Mouse (Mus musculus): ENCODE measurements around the gene Ssx2ip. TPM values are rescaled to one million over a fixed set of nuclear protein-coding genes. Genes with fewer than 3 reads are reported as not detected.

Ssx2ip gene
- 29.8 and 35.8 TPM in 2 replicates for polyA plus RNA-seq (2016; fragmentation: Nextera tagmentation; extraction: Ambion mirVana)

DNA sequence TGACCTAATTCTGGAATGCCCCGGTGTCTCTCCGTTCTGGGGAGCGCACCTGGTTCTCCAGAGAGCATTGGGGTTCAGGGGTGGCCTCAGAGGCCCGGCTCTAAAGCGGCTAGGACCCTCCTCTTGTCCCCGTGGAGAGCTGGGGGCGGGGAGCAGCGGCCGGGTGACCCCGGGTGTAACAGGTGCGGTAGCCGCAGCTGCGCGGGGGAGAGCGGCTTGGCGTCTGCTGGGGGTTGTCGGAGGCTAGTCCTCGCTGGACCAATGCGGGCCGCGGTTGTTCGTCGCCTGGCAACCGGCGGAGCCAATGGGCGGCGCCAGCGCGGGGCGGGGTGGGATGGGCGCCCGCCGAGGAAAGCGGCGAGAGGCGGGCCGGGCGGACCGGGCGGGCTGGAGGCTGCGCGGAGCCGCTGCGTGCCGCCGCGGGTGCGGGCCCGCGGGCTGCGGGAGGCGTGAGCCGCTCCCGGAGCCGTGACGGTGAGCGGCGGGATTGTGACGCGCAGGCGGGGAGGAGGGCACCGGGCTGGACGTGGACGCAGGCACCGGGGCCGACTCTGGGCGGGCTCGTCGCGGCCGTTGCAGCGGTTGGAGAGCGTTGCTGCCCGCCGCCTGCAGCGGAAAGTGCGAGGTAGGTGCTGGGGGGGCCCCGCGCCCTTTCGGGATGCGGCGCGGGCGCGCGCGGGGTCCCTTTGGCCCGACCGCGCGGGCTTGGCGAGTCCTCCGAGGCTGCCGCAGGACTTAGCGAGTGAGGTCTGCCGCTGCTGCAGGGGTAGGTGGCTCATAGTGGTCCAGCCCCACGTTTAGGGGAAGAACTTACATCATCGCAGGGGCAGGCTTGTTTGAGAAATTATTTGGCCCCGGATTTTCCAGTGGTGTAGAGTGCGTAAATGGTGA, at the start of gene Ssx2ip:
TSS of gene Ssx2ip (plus strand) at position 332 of the 891 bp plus-strand sequence.
- H3K4me3 ChIP-seq, result peak within 1 kb of the TSS; percentile 98
- no peaks in the 10 kb centered on the region for H3K27me3 ChIP-seq (ENCODE audit: insufficient read depth, poor library complexity, severe bottlenecking)
- H3K4me1 ChIP-seq, result peaks cover 23% of the 10 kb centered on the region
- H3K9me3 ChIP-seq, result peaks cover 5% of the 10 kb centered on the region; the same call in 1 of the 2 replicates
- peak; percentile 97 for DNase-seq (ENCODE audit: low spot score)
- WGBS, result under 1% methylated on average over 99 of the region's 100 CpGs
- H3K36me3 ChIP-seq, result no peaks in the 10 kb centered on the region
- H3K27ac ChIP-seq, result peak within 1 kb of the TSS; percentile 95

DNA sequence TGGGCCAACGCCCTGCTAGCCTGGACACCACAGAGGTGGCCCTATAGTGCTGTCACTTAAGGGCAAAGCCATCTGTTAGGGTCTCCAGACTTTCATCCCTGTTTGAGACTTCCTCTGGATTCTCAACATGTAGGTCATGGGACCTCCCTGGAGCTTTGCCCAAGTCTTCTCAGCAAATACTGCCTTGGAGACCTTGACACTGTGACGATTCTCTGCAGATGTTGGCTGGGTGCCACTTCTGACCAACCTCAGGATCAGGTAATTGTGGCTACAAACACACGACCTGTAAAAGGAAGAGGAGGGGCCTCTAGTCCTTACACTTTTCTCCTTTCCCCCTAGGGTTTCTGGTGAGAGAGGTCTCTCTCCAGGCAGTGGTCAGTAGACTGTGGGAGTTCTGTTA, 49.3 kb upstream of the Ssx2ip start:
- no peak for DNase-seq (ENCODE audit: low spot score)
- H3K4me1 ChIP-seq, result no peaks in the 10 kb centered on the region
- no peaks in the 10 kb centered on the region for H3K36me3 ChIP-seq
- no peak overlapping the region for H3K4me3 ChIP-seq
- H3K27me3 ChIP-seq (ENCODE audit: insufficient read depth, poor library complexity, severe bottlenecking), result no peaks in the 10 kb centered on the region
- no peak overlapping the region for H3K27ac ChIP-seq
- WGBS, result 73% methylated on average over 3 of the region's 3 CpGs
- no peaks in the 10 kb centered on the region for H3K9me3 ChIP-seq

DNA sequence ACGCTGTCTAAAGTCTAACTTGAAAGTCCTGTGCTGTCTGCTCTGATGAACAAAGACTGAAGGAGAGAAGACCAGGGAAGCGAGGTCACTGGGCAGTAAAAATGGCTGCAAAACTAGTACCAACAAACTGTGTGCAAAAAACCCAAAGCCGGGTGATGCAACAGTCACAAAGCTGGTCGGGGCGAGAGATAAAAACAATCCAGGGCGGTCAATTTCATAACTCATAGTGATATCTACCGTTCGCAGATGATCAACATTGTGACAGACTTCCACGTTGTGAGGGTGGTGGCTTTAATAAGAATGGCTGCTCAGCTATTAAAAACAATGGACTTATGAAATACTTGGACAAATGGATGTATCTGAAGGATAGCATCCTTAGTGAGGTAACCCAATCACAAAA, 39.0 kb upstream of the Ssx2ip start:
- DNase-seq (ENCODE audit: low spot score), result peak; percentile 31
- Histone ChIP-seq H3K9me3 (no peaks in the 10 kb centered on the region), H3K27ac (no peak overlapping the region), H3K27me3 (ENCODE audit: insufficient read depth, poor library complexity, severe bottlenecking) (no peaks in the 10 kb centered on the region), H3K4me1 (no peaks in the 10 kb centered on the region), H3K36me3 (no peaks in the 10 kb centered on the region), H3K4me3 (no peak overlapping the region)
- 82% methylated on average over 9 of the region's 9 CpGs for WGBS

DNA sequence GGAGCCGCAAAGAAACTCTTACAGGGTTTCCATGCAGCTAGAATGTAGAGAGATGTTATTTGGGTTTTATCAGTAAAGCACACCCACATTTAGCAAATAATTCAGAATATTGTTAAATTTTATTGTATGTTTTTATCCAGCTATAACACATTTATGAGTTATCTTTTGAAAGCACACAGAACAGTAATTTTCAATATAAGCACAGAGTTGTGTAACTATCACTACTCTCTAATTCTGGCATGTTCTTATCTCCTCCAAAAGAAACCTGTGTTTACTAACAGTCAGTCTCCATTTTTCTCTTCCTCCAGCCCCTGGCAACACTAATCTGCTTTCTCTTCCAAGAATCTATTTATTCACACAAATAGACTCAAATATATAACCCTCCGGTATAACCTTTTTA, 37.4 kb upstream of the Ssx2ip start:
- WGBS, result 93% methylated on average over 2 of the region's 2 CpGs

DNA sequence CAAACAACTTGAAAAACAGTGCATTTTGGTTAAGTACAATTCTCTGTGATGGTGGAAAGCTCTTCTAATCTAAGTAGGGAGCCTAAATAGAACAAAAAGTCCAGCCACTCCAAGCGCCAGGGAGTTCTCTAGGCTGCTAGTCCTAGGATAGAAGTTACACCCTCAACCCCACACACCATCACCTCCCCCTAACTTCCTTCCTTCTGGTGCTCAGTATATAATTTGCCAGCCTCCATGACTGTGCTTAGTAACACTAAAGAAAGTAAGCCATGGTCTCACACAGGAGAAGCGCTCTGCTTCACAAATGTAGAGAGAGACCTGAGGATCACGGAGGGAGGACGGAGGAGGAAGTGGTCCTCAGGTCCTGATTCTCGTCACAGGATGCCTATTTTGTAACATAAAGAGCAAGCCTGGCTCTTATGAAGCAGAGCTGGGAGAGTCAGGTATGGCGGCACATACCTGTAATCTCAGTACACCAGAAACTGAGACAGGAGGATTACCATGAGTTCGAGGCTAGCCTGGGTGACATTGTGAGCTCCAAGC, 33.8 kb upstream of the Ssx2ip start:
- Histone ChIP-seq H3K27me3 (ENCODE audit: insufficient read depth, poor library complexity, severe bottlenecking) (no peaks in the 10 kb centered on the region), H3K4me3 (no peak overlapping the region)
- 90% methylated on average over 7 of the region's 7 CpGs for WGBS

More for the DNA sequence above, 37.4 kb upstream of the Ssx2ip start:
- no peak for DNase-seq (ENCODE audit: low spot score)
- Histone ChIP-seq H3K27ac (no peak overlapping the region), H3K4me3 (no peak overlapping the region), H3K36me3 (no peaks in the 10 kb centered on the region), H3K9me3 (no peaks in the 10 kb centered on the region), H3K4me1 (no peaks in the 10 kb centered on the region), H3K27me3 (ENCODE audit: insufficient read depth, poor library complexity, severe bottlenecking) (no peaks in the 10 kb centered on the region)

DNA sequence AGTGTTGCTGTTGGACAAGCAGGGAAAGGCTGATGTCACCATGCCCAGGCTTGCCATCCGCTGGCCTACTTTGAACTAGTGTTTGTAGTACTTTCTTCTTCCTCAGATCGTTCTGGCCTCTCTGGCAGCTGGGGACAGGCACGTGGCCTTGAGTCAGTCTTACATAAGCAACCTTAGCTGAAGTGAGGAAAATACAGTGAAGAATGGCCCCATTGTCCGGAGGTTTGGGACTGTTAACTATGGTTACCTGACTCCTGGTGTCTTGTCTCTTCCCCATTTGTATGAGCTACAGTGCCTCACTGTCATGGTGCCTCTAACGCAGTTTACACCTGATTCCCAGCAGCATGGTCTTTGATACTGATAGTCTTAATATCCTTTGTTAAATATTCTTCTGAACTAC, 33.2 kb upstream of the Ssx2ip start:
- WGBS, result 81% methylated on average over 5 of the region's 5 CpGs
- Histone ChIP-seq H3K4me1 (no peaks in the 10 kb centered on the region), H3K4me3 (no peak overlapping the region), H3K9me3 (no peaks in the 10 kb centered on the region), H3K27ac (no peak overlapping the region), H3K27me3 (ENCODE audit: insufficient read depth, poor library complexity, severe bottlenecking) (no peaks in the 10 kb centered on the region), H3K36me3 (no peaks in the 10 kb centered on the region)
- peak; percentile 60 for DNase-seq (ENCODE audit: low spot score)

More for the DNA sequence above, 33.8 kb upstream of the Ssx2ip start:
- no peaks in the 10 kb centered on the region for H3K4me1 ChIP-seq
- H3K27ac ChIP-seq, result no peak overlapping the region
- peak; percentile 57 for DNase-seq (ENCODE audit: low spot score)
- no peaks in the 10 kb centered on the region for H3K36me3 ChIP-seq
- H3K9me3 ChIP-seq, result no peaks in the 10 kb centered on the region

DNA sequence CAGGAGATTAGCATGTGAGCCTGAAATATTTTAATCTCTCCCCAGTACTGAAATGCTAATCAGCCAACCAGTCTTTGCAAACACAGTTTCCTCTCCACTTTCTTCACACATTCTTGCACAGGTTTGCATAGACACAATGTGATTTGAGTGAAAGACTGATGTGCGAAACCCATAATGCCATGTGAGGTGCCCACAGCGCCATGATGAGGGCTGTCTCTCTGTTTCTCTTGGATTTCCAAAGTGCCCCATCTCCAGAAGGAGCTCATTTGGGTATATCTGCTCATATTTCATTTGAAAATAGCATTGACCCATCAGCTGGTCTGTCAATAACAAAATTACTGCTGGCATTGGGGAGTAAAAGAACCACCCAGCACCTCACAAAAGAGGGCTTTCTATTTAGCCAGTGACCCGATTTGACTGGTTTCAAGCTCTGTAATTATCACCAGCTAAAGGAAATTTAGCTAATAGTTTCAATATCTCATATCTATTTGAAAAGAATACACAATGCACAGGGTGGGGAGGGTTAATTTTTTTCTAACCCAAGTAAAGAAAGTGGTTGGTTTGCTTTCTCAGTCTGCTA, 29.8 kb upstream of the Ssx2ip start:
- no peak overlapping the region for H3K27ac ChIP-seq
- H3K36me3 ChIP-seq, result no peaks in the 10 kb centered on the region
- H3K9me3 ChIP-seq, result no peaks in the 10 kb centered on the region
- peaks cover 10% of the 10 kb centered on the region; the same call in 1 of the 2 replicates for H3K4me1 ChIP-seq
- no peaks in the 10 kb centered on the region for H3K27me3 ChIP-seq (ENCODE audit: insufficient read depth, poor library complexity, severe bottlenecking)
- DNase-seq (ENCODE audit: low spot score), result peak; percentile 22
- H3K4me3 ChIP-seq, result no peak overlapping the region
- WGBS, result 87% methylated on average over 3 of the region's 3 CpGs

DNA sequence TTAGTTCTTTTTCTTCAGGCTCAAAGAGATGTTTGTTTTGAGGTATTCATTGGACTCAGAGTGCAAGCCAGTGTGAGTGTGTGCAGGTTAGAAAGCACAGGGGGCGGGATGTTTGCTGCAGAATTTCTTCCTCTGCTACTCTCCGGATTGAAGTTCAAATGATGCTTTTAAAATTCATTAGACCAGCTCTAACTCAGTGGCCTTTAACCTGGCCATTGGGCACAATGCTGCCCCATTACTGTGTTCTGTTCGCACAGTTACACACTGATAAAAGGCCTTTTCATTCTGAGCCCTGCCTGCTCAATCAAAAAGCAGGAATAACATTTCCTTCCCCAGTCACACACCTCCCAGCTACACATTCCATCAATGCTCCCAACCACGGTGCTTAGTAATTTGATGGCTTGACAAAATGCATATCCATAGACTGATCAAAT, 29.2 kb upstream of the Ssx2ip start:
- DNase-seq (ENCODE audit: low spot score), result peak; percentile 11
- H3K27ac ChIP-seq, result no peak overlapping the region
- H3K9me3 ChIP-seq, result no peaks in the 10 kb centered on the region
- no peaks in the 10 kb centered on the region for H3K36me3 ChIP-seq
- no peaks in the 10 kb centered on the region for H3K27me3 ChIP-seq (ENCODE audit: insufficient read depth, poor library complexity, severe bottlenecking)
- H3K4me1 ChIP-seq, result peaks cover 15% of the 10 kb centered on the region; the same call in 1 of the 2 replicates
- no peak overlapping the region for H3K4me3 ChIP-seq
- WGBS, result 74% methylated on average over 4 of the region's 4 CpGs

DNA sequence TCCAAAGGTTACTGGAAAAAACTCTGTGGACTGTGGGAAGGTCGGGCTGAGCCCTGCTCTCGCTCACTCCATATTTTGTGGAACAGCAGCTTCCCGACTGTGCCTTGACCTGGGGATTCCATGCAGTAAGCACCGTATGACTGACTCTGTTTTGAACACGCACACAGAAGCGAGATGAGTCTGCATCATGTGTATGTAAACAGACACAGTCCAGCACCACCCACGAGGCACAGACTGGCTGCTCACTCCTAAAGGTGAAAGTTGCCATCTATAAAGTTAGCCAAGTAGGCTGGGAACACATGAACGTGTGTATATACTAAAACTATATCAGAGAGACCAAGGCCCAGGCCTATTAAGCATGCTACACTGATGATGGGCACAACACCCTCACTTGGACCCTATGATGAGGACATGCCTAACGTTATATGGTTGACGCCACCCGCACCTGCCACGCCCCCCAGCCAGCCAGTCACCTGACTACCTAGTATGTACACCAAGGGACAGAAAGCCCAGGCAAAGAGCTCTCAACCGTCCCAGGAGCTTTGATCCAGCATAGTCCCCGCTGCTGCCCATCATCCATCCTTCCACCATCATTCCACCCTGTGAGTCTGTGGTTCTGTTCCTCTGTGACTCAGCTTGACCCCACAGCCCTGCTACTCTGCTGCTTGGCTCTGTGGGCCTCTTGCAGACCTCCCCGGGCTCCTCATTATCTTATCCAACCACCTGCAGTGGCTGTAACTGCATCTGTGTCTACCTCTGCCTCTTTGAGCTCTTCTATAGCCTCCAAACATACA, 27.9 kb upstream of the Ssx2ip start:
- peaks cover 16% of the 10 kb centered on the region; the same call in 1 of the 2 replicates for H3K4me1 ChIP-seq
- peak; percentile 87 for DNase-seq (ENCODE audit: low spot score)
- no peaks in the 10 kb centered on the region for H3K36me3 ChIP-seq
- H3K9me3 ChIP-seq, result no peaks in the 10 kb centered on the region
- WGBS, result 81% methylated on average over 15 of the region's 15 CpGs
- no peaks in the 10 kb centered on the region for H3K27me3 ChIP-seq (ENCODE audit: insufficient read depth, poor library complexity, severe bottlenecking)
- no peak overlapping the region for H3K4me3 ChIP-seq
- H3K27ac ChIP-seq, result no peak overlapping the region

DNA sequence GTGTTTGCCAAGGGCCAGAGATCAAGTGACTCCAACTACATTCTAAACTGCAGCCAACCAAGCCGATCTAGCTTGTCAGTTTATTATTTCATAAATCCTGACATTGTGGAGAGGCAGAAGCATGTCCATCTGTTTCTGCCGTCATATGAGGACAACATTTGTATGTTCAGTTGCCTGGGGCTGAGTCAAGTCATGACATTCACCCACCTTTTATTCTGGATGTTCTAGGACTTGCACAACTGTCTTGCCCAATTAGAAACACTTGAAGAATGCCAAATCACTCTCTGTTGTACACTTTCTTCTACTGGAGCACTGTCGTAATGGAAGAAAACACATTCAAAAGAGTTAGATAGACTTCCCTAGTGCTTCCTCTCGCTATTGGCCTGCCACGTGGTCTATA, 27.2 kb upstream of the Ssx2ip start:
- no peak overlapping the region for H3K4me3 ChIP-seq
- no peaks in the 10 kb centered on the region for H3K36me3 ChIP-seq
- no peak for DNase-seq (ENCODE audit: low spot score)
- no peaks in the 10 kb centered on the region for H3K27me3 ChIP-seq (ENCODE audit: insufficient read depth, poor library complexity, severe bottlenecking)
- no peaks in the 10 kb centered on the region for H3K9me3 ChIP-seq
- peaks cover 16% of the 10 kb centered on the region; the same call in 1 of the 2 replicates for H3K4me1 ChIP-seq
- 86% methylated on average over 5 of the region's 5 CpGs for WGBS
- no peak overlapping the region for H3K27ac ChIP-seq

DNA sequence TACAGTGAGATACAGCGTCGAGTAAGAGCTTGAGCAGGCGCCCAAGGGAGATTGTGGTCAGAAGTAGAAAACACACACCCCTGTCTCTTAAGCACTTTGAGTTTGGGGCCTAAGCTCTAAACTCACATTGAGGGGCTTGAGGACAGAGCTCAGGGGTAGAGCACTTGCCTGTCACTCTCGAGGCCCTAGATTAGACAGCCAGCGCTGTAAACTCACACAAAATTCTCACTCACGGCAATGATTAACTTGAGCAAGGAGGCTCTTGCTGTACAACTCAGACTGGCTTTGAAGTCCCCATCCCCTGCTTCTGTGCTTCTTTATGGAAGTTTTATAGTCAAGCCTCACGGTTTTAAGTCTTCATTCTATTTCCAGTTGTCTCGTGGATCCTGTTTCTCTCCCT, 25.7 kb upstream of the Ssx2ip start:
- peaks cover 16% of the 10 kb centered on the region; the same call in 1 of the 2 replicates for H3K4me1 ChIP-seq
- no peaks in the 10 kb centered on the region for H3K27me3 ChIP-seq (ENCODE audit: insufficient read depth, poor library complexity, severe bottlenecking)
- 57% methylated on average over 8 of the region's 8 CpGs for WGBS
- DNase-seq (ENCODE audit: low spot score), result peak; percentile 19
- H3K27ac ChIP-seq, result no peak overlapping the region
- H3K9me3 ChIP-seq, result no peaks in the 10 kb centered on the region; the same call in 1 of the 2 replicates
- no peaks in the 10 kb centered on the region for H3K36me3 ChIP-seq
- H3K4me3 ChIP-seq, result no peak overlapping the region

DNA sequence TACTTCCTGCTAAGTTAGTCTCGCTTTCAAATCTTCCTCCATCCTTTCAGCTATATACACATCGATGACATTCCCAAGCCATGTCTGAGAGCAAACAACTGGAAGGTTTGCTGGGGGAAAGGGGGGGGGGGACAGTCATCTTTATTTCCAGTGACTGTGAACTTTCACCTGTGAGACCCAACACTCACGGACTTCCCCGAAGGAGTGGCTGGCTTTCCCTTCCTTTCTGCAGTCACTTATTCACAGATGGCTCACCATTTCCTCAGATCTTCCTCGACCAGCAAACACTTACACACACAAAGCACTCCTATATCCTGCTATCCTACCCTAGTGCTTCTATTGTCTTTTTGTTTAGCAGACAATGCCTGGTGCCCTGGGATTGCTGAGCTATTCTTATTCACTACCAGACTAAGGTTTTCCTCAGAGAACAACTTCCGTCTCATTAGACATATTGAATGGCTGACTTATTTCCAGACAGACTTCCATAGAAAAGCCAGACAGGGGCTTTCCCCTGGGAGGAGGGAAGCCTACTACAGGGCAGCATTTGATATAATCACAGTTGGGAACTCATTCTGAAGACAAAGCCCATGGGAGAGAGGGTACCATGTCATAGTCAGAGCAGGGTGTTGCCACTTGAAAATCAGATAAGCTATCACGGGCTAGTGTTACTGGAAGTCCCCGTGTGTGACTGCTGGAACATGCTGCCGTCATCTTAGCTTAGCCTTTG, 24.5 kb upstream of the Ssx2ip start:
- DNase-seq (ENCODE audit: low spot score), result peak; percentile 75
- 49% methylated on average over 9 of the region's 9 CpGs for WGBS
- no peak overlapping the region for H3K4me3 ChIP-seq
- H3K27me3 ChIP-seq (ENCODE audit: insufficient read depth, poor library complexity, severe bottlenecking), result no peaks in the 10 kb centered on the region
- no peaks in the 10 kb centered on the region for H3K36me3 ChIP-seq
- peaks cover 16% of the 10 kb centered on the region; the same call in 1 of the 2 replicates for H3K4me1 ChIP-seq
- H3K27ac ChIP-seq, result no peak overlapping the region
- no peaks in the 10 kb centered on the region; the same call in 1 of the 2 replicates for H3K9me3 ChIP-seq
